Mouse (Mus musculus) thymus, postnatal 14 days (tissue): ENCODE measurements at regions not wholly inside any gene's neighbourhood (a gene's known extent, or its start where the extent isn't known, plus 50 kb on each side); places are given as distances from the start of the nearest gene placed in this dataset.

ENCODE experiments used
- DNase-seq: peaks from one replicate; pipeline ENCODE4 v3.0.0; 2021

- no peak for DNase-seq
Observed at GRCm38 (mm10) chr15:63364473-63364872, 480.5 kb downstream of the Gsdmc2 start.

- no peak for DNase-seq
Observed at GRCm38 (mm10) chr15:63360402-63360801, 484.6 kb downstream of the Gsdmc2 start.

- no peak for DNase-seq
Observed at GRCm38 (mm10) chr15:63341730-63342129, 503.2 kb downstream of the Gsdmc2 start.

- peak; percentile 56 for DNase-seq
Observed at GRCm38 (mm10) chr15:63340322-63341060, 504.5 kb downstream of the Gsdmc2 start.

GRCm38 (mm10) chr15:63319666-63320065 lies 525.3 kb downstream of the Gsdmc2 start:
- no peak for DNase-seq

- DNase-seq: no peak
Observed at GRCm38 (mm10) chr15:63310426-63310825, 534.6 kb downstream of the Gsdmc2 start.

GRCm38 (mm10) chr15:63299311-63299710 lies 545.7 kb downstream of the Gsdmc2 start:
- DNase-seq: no peak

GRCm38 (mm10) chr15:63288534-63288933 lies 556.4 kb downstream of the Gsdmc2 start:
- DNase-seq: no peak

GRCm38 (mm10) chr15:63286026-63286425 lies 559.0 kb downstream of the Gsdmc2 start:
- DNase-seq: no peak

- no peak for DNase-seq
Observed at GRCm38 (mm10) chr15:63270381-63270780, 574.6 kb downstream of the Gsdmc2 start.

- DNase-seq: no peak
Observed at GRCm38 (mm10) chr15:63265845-63266244, 579.1 kb downstream of the Gsdmc2 start.

GRCm38 (mm10) chr15:63255736-63256135 lies 589.2 kb downstream of the Gsdmc2 start:
- DNase-seq: peak; percentile 23

GRCm38 (mm10) chr15:63252781-63253340 lies 592.1 kb downstream of the Gsdmc2 start:
- DNase-seq: no peak

GRCm38 (mm10) chr15:63238601-63239000 lies 606.4 kb downstream of the Gsdmc2 start:
- DNase-seq: no peak

- no peak for DNase-seq
Observed at GRCm38 (mm10) chr15:63218393-63219060, 626.5 kb downstream of the Gsdmc2 start.

GRCm38 (mm10) chr15:63205150-63205549 lies 639.8 kb downstream of the Gsdmc2 start:
- DNase-seq: no peak

- DNase-seq: no peak
Observed at GRCm38 (mm10) chr15:63195031-63195430, 649.9 kb downstream of the Gsdmc2 start.

- no peak for DNase-seq
Observed at GRCm38 (mm10) chr15:63194492-63194797, 650.5 kb downstream of the Gsdmc2 start.

GRCm38 (mm10) chr15:63193617-63194491 lies 651.1 kb downstream of the Gsdmc2 start:
- DNase-seq: no peak

- DNase-seq: no peak
Observed at GRCm38 (mm10) chr15:63191731-63192130, 653.2 kb downstream of the Gsdmc2 start.

- no peak for DNase-seq
Observed at GRCm38 (mm10) chr15:63190086-63190485, 654.9 kb downstream of the Gsdmc2 start.

- DNase-seq: no peak
Observed at GRCm38 (mm10) chr15:63171003-63171402, 674.0 kb downstream of the Gsdmc2 start.

- DNase-seq: no peak
Observed at GRCm38 (mm10) chr15:63170171-63170570, 674.8 kb downstream of the Gsdmc2 start.
